In genomic region chr4:5205328-5206208, GRCm38 (mm10) we compare ENCODE assay signal across 11 mouse cellular contexts.
DNase-seq lines count a peak whose midpoint lies in the region; ATAC-seq and TF ChIP-seq lines count a peak whose summit lies in the region.
"Had no signal": no experiment of that assay in that cellular context is flagged by ENCODE, and none has a peak within 500 bp of the region (broad histone marks: within the 10 kb centered on the region; RNA-seq: fewer than 3 reads in every experiment).

No protein-coding gene starts in this region.

- intact Hi-C loops in left cerebral cortex, postnatal 36 days (cut with DNase I): no loop called here

- peaks cover 3% of the 10 kb centered on the region; the same call in 1 of the 2 replicates for H3K4me1 ChIP-seq in lung, embryonic 16.5 days (replicated peaks; ENCODE audit: control insufficient read depth, insufficient read depth, low read length)
- H3K4me1 ChIP-seq in lung, adult 2 months (ENCODE audit: control insufficient read depth, insufficient read depth, low read length): no peaks in the 10 kb centered on the region
- H3K4me1 ChIP-seq in hindbrain, embryonic 14.5 days (replicated peaks; ENCODE audit: control insufficient read depth, insufficient read depth, low read length): no peaks in the 10 kb centered on the region
- peaks cover 8% of the 10 kb centered on the region; the same call in 1 of the 2 replicates for H3K4me1 ChIP-seq in neural tube, embryonic 15.5 days
- H3K4me1 ChIP-seq: liver, embryonic 12.5 days had no signal

- H3K4me3 ChIP-seq in lung, embryonic 16.5 days (ENCODE audit: low read length): no peak overlapping the region
- no peak overlapping the region for H3K4me3 ChIP-seq in lung, adult 2 months (replicated peaks; ENCODE audit: extremely low read depth, low read depth, low read length)
- no peak overlapping the region for H3K4me3 ChIP-seq in hindbrain, embryonic 14.5 days (replicated peaks; ENCODE audit: low read length)
- no peak overlapping the region for H3K4me3 ChIP-seq in neural tube, embryonic 15.5 days (replicated peaks)
- H3K4me3 ChIP-seq: liver, embryonic 12.5 days had no signal

- no peak overlapping the region for H3K9ac ChIP-seq in lung, embryonic 16.5 days (ENCODE audit: low read length)
- H3K9ac ChIP-seq in hindbrain, embryonic 14.5 days: no peak overlapping the region
- H3K9ac ChIP-seq in neural tube, embryonic 15.5 days (replicated peaks): no peak overlapping the region
- H3K9ac ChIP-seq: liver, embryonic 12.5 days had no signal

- TF ChIP-seq POLR2A in lung, adult 2 months (IDR thresholded peaks at IDR 0.05; ENCODE audit: borderline replicate concordance, extremely low read depth, low read depth, low read length): no peak

- no peak overlapping the region for H3K27ac ChIP-seq in lung, embryonic 16.5 days (ENCODE audit: low read length)
- no peak overlapping the region for H3K27ac ChIP-seq in hindbrain, embryonic 14.5 days
- H3K27ac ChIP-seq in neural tube, embryonic 15.5 days (replicated peaks): no peak overlapping the region
- H3K27ac ChIP-seq: liver, embryonic 12.5 days had no signal

- no peaks in the 10 kb centered on the region for H3K9me3 ChIP-seq in lung, embryonic 16.5 days (ENCODE audit: control insufficient read depth, low read length)
- H3K9me3 ChIP-seq in hindbrain, embryonic 14.5 days (ENCODE audit: control insufficient read depth, low read length): no peaks in the 10 kb centered on the region
- H3K9me3 ChIP-seq in neural tube, embryonic 15.5 days (replicated peaks): no peaks in the 10 kb centered on the region
- H3K9me3 ChIP-seq: liver, embryonic 12.5 days had no signal

- H3K36me3 ChIP-seq in lung, embryonic 16.5 days (ENCODE audit: control insufficient read depth, insufficient read depth, low read length): no peaks in the 10 kb centered on the region
- H3K36me3 ChIP-seq in hindbrain, embryonic 14.5 days (replicated peaks; ENCODE audit: control insufficient read depth, insufficient read depth): no peaks in the 10 kb centered on the region
- no peaks in the 10 kb centered on the region for H3K36me3 ChIP-seq in neural tube, embryonic 15.5 days
- H3K36me3 ChIP-seq: liver, embryonic 12.5 days had no signal

- DNase-seq in adrenal gland, postnatal 10 days: peak; percentile 8
- DNase-seq in adrenal gland, adult 8-10 months: no peak
- no peak for DNase-seq in lung, adult 2 months
- peak; percentile 34 for DNase-seq in hindbrain, embryonic 14.5 days (ENCODE audit: low spot score)
- no peak for DNase-seq in left cerebral cortex, postnatal 36 days (ENCODE audit: low spot score in 2 of 2)
- no peak for DNase-seq in urinary bladder, postnatal 25 days (ENCODE audit: low spot score)
- DNase-seq: cerebellum, adult 9-11 months; thymus, adult 2 months had no signal

- no peak for TF ChIP-seq CTCF in lung, adult 2 months (IDR thresholded peaks at IDR 0.05; ENCODE audit: insufficient read depth, low read length)

- WGBS in lung, embryonic 16.5 days: 62% methylated on average over 7 of the region's 7 CpGs
- WGBS in lung, adult 2 months: 75% methylated on average over 7 of the region's 7 CpGs
- WGBS in hindbrain, embryonic 14.5 days: 64% methylated on average over 7 of the region's 7 CpGs
- 49% methylated on average over 7 of the region's 7 CpGs for WGBS in neural tube, embryonic 15.5 days

- no peaks in the 10 kb centered on the region for H3K27me3 ChIP-seq in lung, embryonic 16.5 days (ENCODE audit: control insufficient read depth, insufficient read depth, low read depth, low read length)
- no peaks in the 10 kb centered on the region for H3K27me3 ChIP-seq in hindbrain, embryonic 14.5 days (ENCODE audit: control insufficient read depth, insufficient read depth, low read length)
- no peaks in the 10 kb centered on the region for H3K27me3 ChIP-seq in neural tube, embryonic 15.5 days (replicated peaks)
- H3K27me3 ChIP-seq: liver, embryonic 12.5 days had no signal

- no peak overlapping the region for H3K4me2 ChIP-seq in lung, embryonic 16.5 days (ENCODE audit: low read depth, low read length)
- H3K4me2 ChIP-seq in hindbrain, embryonic 14.5 days (replicated peaks): no peak overlapping the region
- no peak overlapping the region for H3K4me2 ChIP-seq in neural tube, embryonic 15.5 days
- H3K4me2 ChIP-seq: liver, embryonic 12.5 days had no signal

- ATAC-seq in lung, embryonic 16.5 days (ENCODE audit: low read depth): peak; percentile 37; the same call in 1 of the 2 replicates
- 0 out of 2 replicates have a peak, but pooled peaks have one; percentile 57 for ATAC-seq in hindbrain, embryonic 14.5 days (ENCODE audit: low FRiP score)
- peak; percentile 53; the same call in 1 of the 2 replicates for ATAC-seq in neural tube, embryonic 15.5 days (ENCODE audit: low FRiP score)
- ATAC-seq: liver, embryonic 12.5 days had no signal

Comparison
In these comparisons a context has a peak if more than half of its experiments do, and no peak if none do; other contexts are left out.
1. DNase-seq: peak in adrenal gland, postnatal 10 days (single experiment) and hindbrain, embryonic 14.5 days (single experiment); none in adrenal gland, adult 8-10 months (single experiment), lung, adult 2 months (single experiment), left cerebral cortex, postnatal 36 days (0 of 2) and urinary bladder, postnatal 25 days (single experiment).
2. Peak in every context shown above with its lines, with median percentiles within 50 percentile points of each other: ATAC-seq.